Mouse (Mus musculus): ENCODE results near the gene Gsc2.
A peak's percentile ranks its signal among the peaks of the same experiment; 100 is the strongest.
"Not testable (repeated sequence)": the region's sequence is repeated elsewhere in the genome, so short reads cannot be mapped to it uniquely, and the experiment has no call there.

The Gsc2 gene

GRCm38 (mm10) chr16:17914307-17915249 is at the start of gene Gsc2:
TSS of gene Gsc2 (minus strand) at chr16:17915059.
- DNase-seq: no peak

GRCm38 (mm10) chr16:17962091-17962490 is 47.2 kb upstream of the Gsc2 start:
- DNase-seq: no peak

- not testable (repeated sequence) for DNase-seq
Measured at GRCm38 (mm10) chr16:17956052-17956638, 41.3 kb upstream of the Gsc2 start.

GRCm38 (mm10) chr16:17951618-17952017 is 36.8 kb upstream of the Gsc2 start:
- no peak for DNase-seq

GRCm38 (mm10) chr16:17950068-17950467 is 35.2 kb upstream of the Gsc2 start:
- no peak for DNase-seq

- DNase-seq: no peak
Measured at GRCm38 (mm10) chr16:17949421-17949877, 34.6 kb upstream of the Gsc2 start.

- DNase-seq: no peak
Measured at GRCm38 (mm10) chr16:17945081-17945831, 30.4 kb upstream of the Gsc2 start.

- no peak for DNase-seq
Measured at GRCm38 (mm10) chr16:17943466-17943865, 28.6 kb upstream of the Gsc2 start.

GRCm38 (mm10) chr16:17939255-17939751 is 24.4 kb upstream of the Gsc2 start:
- DNase-seq: no peak

GRCm38 (mm10) chr16:17938821-17939220 is 24.0 kb upstream of the Gsc2 start:
- DNase-seq: peak; percentile 63

GRCm38 (mm10) chr16:17938187-17938586 is 23.3 kb upstream of the Gsc2 start:
- no peak for DNase-seq

GRCm38 (mm10) chr16:17936776-17937175 is 21.9 kb upstream of the Gsc2 start:
- no peak for DNase-seq

GRCm38 (mm10) chr16:17934445-17934910 is 19.6 kb upstream of the Gsc2 start:
- no peak for DNase-seq

- no peak for DNase-seq
Measured at GRCm38 (mm10) chr16:17933594-17934444, 19.0 kb upstream of the Gsc2 start.

GRCm38 (mm10) chr16:17931906-17932460 is 17.1 kb upstream of the Gsc2 start:
- no peak for DNase-seq

- no peak for DNase-seq
Measured at GRCm38 (mm10) chr16:17929631-17930030, 14.8 kb upstream of the Gsc2 start.

- DNase-seq: no peak
Measured at GRCm38 (mm10) chr16:17929211-17929610, 14.4 kb upstream of the Gsc2 start.

- DNase-seq: peak; percentile 41
Measured at GRCm38 (mm10) chr16:17928627-17929104, 13.8 kb upstream of the Gsc2 start.

- DNase-seq: peak; percentile 69
Measured at GRCm38 (mm10) chr16:17928087-17928580, 13.3 kb upstream of the Gsc2 start, which contains the start of gene Slc25a1. TSS of gene Slc25a1 (minus strand) at chr16:17928219.

- peak; percentile 40 for DNase-seq
Measured at GRCm38 (mm10) chr16:17927351-17928082, 12.7 kb upstream of the Gsc2 start.
